Mouse (Mus musculus) thymus, postnatal 36 days (tissue): ENCODE data around the gene Zfp943.
A peak's percentile ranks its signal among the peaks of the same experiment; 100 is the strongest.
"Not testable (repeated sequence)": the region's sequence is repeated elsewhere in the genome, so short reads cannot be mapped to it uniquely, and the experiment has no call there.

Experiments
- DNase-seq, 2 experiments: peaks; one replicate each; pipeline ENCODE4 v3.0.0; 2022; ENCODE audit warnings: mixed read lengths in 2 of 2

Zfp943 gene

GRCm38 (mm10) chr17:21962107-21962907, at the start of gene Zfp943, which contains the start of gene Zfp942:
Gene Zfp943, plus strand, starts transcription at chr17:21962552.
Gene Zfp942, minus strand, starts transcription at chr17:21962464.
- DNase-seq = peak; percentile 79 to 80

- no peak for DNase-seq
Measured at GRCm38 (mm10) chr17:21963302-21963701, 950 bp downstream of the Zfp943 start.

GRCm38 (mm10) chr17:22035594-22035993, 73.2 kb downstream of the Zfp943 start:
- DNase-seq = not testable (repeated sequence)

GRCm38 (mm10) chr17:22049403-22049802, 87.1 kb downstream of the Zfp943 start:
- DNase-seq = no peak

- no peak for DNase-seq
Measured at GRCm38 (mm10) chr17:22053211-22053610, 90.9 kb downstream of the Zfp943 start.

- DNase-seq = peak; percentile 12 to 28
Measured at GRCm38 (mm10) chr17:22081031-22081631, 118.8 kb downstream of the Zfp943 start.

- DNase-seq = not testable (repeated sequence)
Measured at GRCm38 (mm10) chr17:22083224-22083623, 120.9 kb downstream of the Zfp943 start.

- DNase-seq = no peak
Measured at GRCm38 (mm10) chr17:22118770-22119169, 156.4 kb downstream of the Zfp943 start.
